ENCODE assay signal across 27 mouse cellular contexts in genomic region chr16:97874376-97874775, GRCm38 (mm10).
"Had no signal": no experiment of that assay in that cellular context is flagged by ENCODE, and none has a peak within 500 bp of the region (broad histone marks: within the 10 kb centered on the region; RNA-seq: fewer than 3 reads in every experiment).

No protein-coding gene starts in this region.

- H3K9ac ChIP-seq: embryonic facial prominence, embryonic 12.5 days; embryonic facial prominence, embryonic 13.5 days; embryonic facial prominence, embryonic 15.5 days; forebrain, embryonic 12.5 days; forebrain, embryonic 13.5 days; forebrain, embryonic 15.5 days; forebrain, postnatal 0 days had no signal

- H3K36me3 ChIP-seq: forebrain, embryonic 12.5 days had no signal

- ATAC-seq: forebrain, embryonic 13.5 days; forebrain, embryonic 14.5 days; forebrain, embryonic 15.5 days; forebrain, embryonic 16.5 days; forebrain, postnatal 0 days had no signal

- H3K4me3 ChIP-seq: embryonic facial prominence, embryonic 10.5 days; embryonic facial prominence, embryonic 12.5 days; embryonic facial prominence, embryonic 13.5 days; embryonic facial prominence, embryonic 15.5 days; erythroblast, embryonic 14.5 days; forebrain, embryonic 10.5 days; forebrain, embryonic 12.5 days; forebrain, embryonic 13.5 days; forebrain, embryonic 15.5 days; heart, adult 2 months had no signal

- H3K4me1 ChIP-seq: embryonic facial prominence, embryonic 10.5 days; embryonic facial prominence, embryonic 12.5 days; embryonic facial prominence, embryonic 13.5 days; embryonic facial prominence, embryonic 15.5 days; forebrain, embryonic 10.5 days; forebrain, embryonic 12.5 days; forebrain, embryonic 13.5 days; forebrain, embryonic 15.5 days had no signal

- H3K27ac ChIP-seq: embryonic facial prominence, embryonic 10.5 days; embryonic facial prominence, embryonic 12.5 days; embryonic facial prominence, embryonic 13.5 days; embryonic facial prominence, embryonic 15.5 days; forebrain, embryonic 10.5 days; forebrain, embryonic 12.5 days; forebrain, embryonic 13.5 days; forebrain, embryonic 15.5 days; heart, adult 2 months had no signal

- DNase-seq: cerebellum, adult 18-20 months; cerebellum, adult 2 months; cerebellum, adult 8-10 months; cerebellum, adult 9-10 months; cerebellum, adult 9-11 months; cerebellum, postnatal 10 days; cerebellum, postnatal 14 days; cerebellum, postnatal 25 days; cerebellum, postnatal 36 days; embryo, embryonic 11 days; forebrain, postnatal 0 days; gastrocnemius, postnatal 25 days; gastrocnemius, postnatal 36 days; heart, adult 11 months; heart, adult 18-20 months; heart, adult 2 months had no signal

- H3K27me3 ChIP-seq: embryonic facial prominence, embryonic 12.5 days; embryonic facial prominence, embryonic 13.5 days; embryonic facial prominence, embryonic 15.5 days; forebrain, embryonic 12.5 days; forebrain, embryonic 13.5 days; forebrain, embryonic 15.5 days had no signal

- H3K9me3 ChIP-seq: embryonic facial prominence, embryonic 10.5 days; embryonic facial prominence, embryonic 12.5 days; embryonic facial prominence, embryonic 13.5 days; embryonic facial prominence, embryonic 15.5 days; forebrain, embryonic 10.5 days; forebrain, embryonic 12.5 days; forebrain, embryonic 13.5 days; forebrain, embryonic 15.5 days had no signal

- H3K4me2 ChIP-seq: embryonic facial prominence, embryonic 12.5 days; embryonic facial prominence, embryonic 13.5 days; embryonic facial prominence, embryonic 15.5 days; forebrain, embryonic 12.5 days; forebrain, embryonic 13.5 days; forebrain, embryonic 15.5 days had no signal
